Mouse (Mus musculus): ENCODE measurements around the gene Grap. TPM values are rescaled to one million over a fixed set of nuclear protein-coding genes. Genes with fewer than 3 reads are reported as not detected.

Gene Grap
- polyA plus RNA-seq, 1 experiment from 2014 or later: 8.3 TPM

DNA sequence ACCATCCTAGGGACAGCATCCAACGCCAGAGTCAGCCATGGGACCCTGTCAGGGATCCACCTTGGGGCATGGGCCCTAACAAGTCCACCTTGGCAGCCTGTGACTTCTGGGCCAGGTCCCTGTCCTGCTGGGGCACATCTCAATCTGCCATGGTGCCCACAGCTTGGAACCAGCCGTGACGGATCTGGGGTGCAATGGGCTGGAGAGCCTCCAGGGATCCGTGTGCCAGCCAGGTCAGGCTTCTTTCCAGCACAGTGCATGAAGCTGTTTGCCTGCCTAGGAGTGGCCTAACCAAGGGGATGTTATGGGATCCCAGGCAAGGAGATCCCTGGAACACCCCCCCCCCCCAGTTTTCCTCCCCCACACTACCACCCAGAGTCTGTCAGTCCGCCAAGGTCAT, 39.9 kb downstream of the Grap start:
- no peak for ATAC-seq (ENCODE audit: insufficient number of reproducible peaks, insufficient read depth, low FRiP score, low TSS enrichment, low read depth)
- Histone ChIP-seq H3K4me3 (no peak overlapping the region), H3K27me3 (no peaks in the 10 kb centered on the region), H3K9ac (no peak overlapping the region), H3K4me2 (no peak overlapping the region), H3K36me3 (no peaks in the 10 kb centered on the region), H3K9me3 (no peaks in the 10 kb centered on the region), H3K27ac (no peak overlapping the region), H3K4me1 (no peaks in the 10 kb centered on the region)
- WGBS: 90% methylated on average over 5 of the region's 5 CpGs

DNA sequence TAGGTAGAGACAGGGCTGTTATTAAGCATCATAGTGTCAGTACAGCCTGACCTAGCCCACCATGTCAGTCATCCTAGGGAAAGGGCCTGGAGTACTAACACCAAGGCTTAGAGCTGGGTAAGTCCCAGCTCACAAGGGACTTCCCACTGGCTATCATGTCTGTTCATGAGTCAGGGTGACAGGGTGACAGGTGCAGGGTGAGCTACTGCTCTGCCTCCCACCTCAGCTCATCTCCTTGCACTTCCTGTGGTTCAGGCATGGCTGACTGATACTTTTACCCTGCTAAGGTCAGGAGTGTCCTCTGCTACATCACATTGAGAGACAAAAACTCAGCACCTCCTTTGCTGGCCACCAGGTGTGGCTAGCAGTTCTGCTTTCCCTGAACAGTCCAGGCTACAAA, 45.8 kb downstream of the Grap start:
- Histone ChIP-seq H3K27ac (no peak overlapping the region), H3K4me1 (0 out of 2 replicates have a peak, but pooled peaks cover 4% of the 10 kb centered on the region), H3K4me2 (no peak overlapping the region), H3K9me3 (no peaks in the 10 kb centered on the region), H3K4me3 (no peak overlapping the region), H3K27me3 (no peaks in the 10 kb centered on the region), H3K9ac (no peak overlapping the region), H3K36me3 (no peaks in the 10 kb centered on the region)
- ATAC-seq (ENCODE audit: insufficient number of reproducible peaks, insufficient read depth, low FRiP score, low TSS enrichment, low read depth): no peak

GRCm38 (mm10) chr11:61699460-61699859, 46.4 kb downstream of the Grap start:
- Histone ChIP-seq H3K4me2 (no peak overlapping the region), H3K36me3 (no peaks in the 10 kb centered on the region), H3K4me3 (no peak overlapping the region), H3K4me1 (0 out of 2 replicates have a peak, but pooled peaks cover 4% of the 10 kb centered on the region), H3K9me3 (no peaks in the 10 kb centered on the region), H3K27ac (no peak overlapping the region), H3K9ac (no peak overlapping the region), H3K27me3 (no peaks in the 10 kb centered on the region)
- ATAC-seq (ENCODE audit: insufficient number of reproducible peaks, insufficient read depth, low FRiP score, low TSS enrichment, low read depth): no peak
- 75% methylated on average over 5 of the region's 5 CpGs for WGBS

- Histone ChIP-seq H3K4me3 (no peak overlapping the region), H3K9ac (no peak overlapping the region), H3K4me2 (no peak overlapping the region), H3K27ac (no peak overlapping the region), H3K36me3 (no peaks in the 10 kb centered on the region), H3K4me1 (0 out of 2 replicates have a peak, but pooled peaks cover 4% of the 10 kb centered on the region), H3K9me3 (no peaks in the 10 kb centered on the region), H3K27me3 (no peaks in the 10 kb centered on the region)
- ATAC-seq (ENCODE audit: insufficient number of reproducible peaks, insufficient read depth, low FRiP score, low TSS enrichment, low read depth): no peak
- WGBS: 69% methylated on average over 4 of the region's 4 CpGs
These were observed 46.9 kb downstream of the Grap start for GRCm38 (mm10) chr11:61699933-61700332.

DNA sequence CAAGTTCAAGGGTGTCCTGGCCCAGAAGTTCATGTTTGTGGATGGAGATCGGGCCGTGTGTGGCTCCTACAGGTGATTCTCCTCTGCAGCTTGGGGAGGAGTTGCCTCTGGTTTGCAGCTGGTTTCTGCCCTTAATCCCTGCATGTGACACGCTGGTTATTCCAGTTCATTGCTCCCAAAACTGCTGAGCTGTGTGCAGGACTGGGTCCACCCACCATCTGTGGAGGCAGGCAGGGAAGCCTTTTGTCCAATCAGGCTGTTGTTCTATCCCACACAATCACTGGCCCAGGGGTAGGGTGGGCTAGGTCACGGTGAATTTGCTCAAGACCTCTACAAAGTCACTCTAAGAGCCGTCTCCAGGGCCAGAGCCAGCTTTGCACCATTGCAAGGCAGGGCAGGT, 48.6 kb downstream of the Grap start:
- Histone ChIP-seq H3K4me3 (no peak overlapping the region), H3K36me3 (no peaks in the 10 kb centered on the region), H3K9ac (no peak overlapping the region), H3K27ac (no peak overlapping the region), H3K27me3 (no peaks in the 10 kb centered on the region), H3K9me3 (no peaks in the 10 kb centered on the region), H3K4me2 (no peak overlapping the region), H3K4me1 (0 out of 2 replicates have a peak, but pooled peaks cover 4% of the 10 kb centered on the region)
- 57% methylated on average over 5 of the region's 5 CpGs for WGBS
- no peak for ATAC-seq (ENCODE audit: insufficient number of reproducible peaks, insufficient read depth, low FRiP score, low TSS enrichment, low read depth)

DNA sequence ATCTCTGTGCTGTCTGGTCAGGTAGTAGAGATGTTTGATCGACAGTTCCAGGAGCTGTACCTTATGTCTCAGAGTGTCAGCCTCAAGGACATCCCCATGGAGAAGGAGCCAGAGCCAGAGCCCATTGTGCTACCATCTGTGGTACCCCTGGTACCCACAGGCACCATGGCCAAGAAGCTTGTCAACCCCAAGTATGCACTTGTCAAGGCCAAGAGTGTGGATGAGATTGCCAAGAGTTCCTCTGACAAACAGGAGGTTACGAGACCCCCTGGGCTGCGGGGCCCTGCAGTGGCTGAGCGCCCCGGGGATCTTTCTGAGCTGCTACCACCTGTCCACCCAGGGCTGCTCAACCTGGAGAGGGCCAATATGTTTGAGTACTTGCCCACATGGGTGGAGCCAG, 49.4 kb downstream of the Grap start:
- no peak overlapping the region for H3K27ac ChIP-seq
- no peak for ATAC-seq (ENCODE audit: insufficient number of reproducible peaks, insufficient read depth, low FRiP score, low TSS enrichment, low read depth)
- no peaks in the 10 kb centered on the region for H3K9me3 ChIP-seq
- H3K36me3 ChIP-seq: no peaks in the 10 kb centered on the region
- 94% methylated on average over 5 of the region's 5 CpGs for WGBS
- H3K4me2 ChIP-seq: no peak overlapping the region
- H3K4me3 ChIP-seq: no peak overlapping the region
- 0 out of 2 replicates have a peak, but pooled peaks cover 4% of the 10 kb centered on the region for H3K4me1 ChIP-seq
- H3K27me3 ChIP-seq: no peaks in the 10 kb centered on the region
- no peak overlapping the region for H3K9ac ChIP-seq

DNA sequence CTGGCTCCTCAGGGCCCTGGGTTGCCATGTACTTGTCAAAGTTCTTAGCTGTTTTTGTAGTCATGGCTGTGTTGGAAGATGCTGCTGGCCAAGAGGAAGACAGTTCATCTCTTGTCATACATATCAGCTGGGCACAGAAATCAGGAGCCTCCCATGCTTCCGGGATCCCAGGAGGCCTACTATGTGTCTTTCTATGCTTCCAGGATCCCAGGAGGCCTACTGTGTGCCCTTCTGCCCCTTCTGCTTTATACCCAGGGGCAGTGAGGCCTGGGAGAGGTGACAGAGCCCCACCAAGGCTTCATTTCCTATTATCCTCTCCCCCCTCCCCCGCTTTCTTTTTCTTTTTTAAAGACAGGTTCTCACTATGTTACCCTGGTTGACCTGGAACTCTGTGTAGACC, 52.5 kb downstream of the Grap start:
- H3K4me1 ChIP-seq: 0 out of 2 replicates have a peak, but pooled peaks cover 4% of the 10 kb centered on the region
- H3K4me2 ChIP-seq: no peak overlapping the region
- H3K36me3 ChIP-seq: no peaks in the 10 kb centered on the region
- H3K9ac ChIP-seq: no peak overlapping the region
- no peak for ATAC-seq (ENCODE audit: insufficient number of reproducible peaks, insufficient read depth, low FRiP score, low TSS enrichment, low read depth)
- WGBS: 80% methylated on average over 2 of the region's 2 CpGs
- H3K4me3 ChIP-seq: no peak overlapping the region
- H3K27me3 ChIP-seq: no peaks in the 10 kb centered on the region
- no peaks in the 10 kb centered on the region for H3K9me3 ChIP-seq
- no peak overlapping the region for H3K27ac ChIP-seq

DNA sequence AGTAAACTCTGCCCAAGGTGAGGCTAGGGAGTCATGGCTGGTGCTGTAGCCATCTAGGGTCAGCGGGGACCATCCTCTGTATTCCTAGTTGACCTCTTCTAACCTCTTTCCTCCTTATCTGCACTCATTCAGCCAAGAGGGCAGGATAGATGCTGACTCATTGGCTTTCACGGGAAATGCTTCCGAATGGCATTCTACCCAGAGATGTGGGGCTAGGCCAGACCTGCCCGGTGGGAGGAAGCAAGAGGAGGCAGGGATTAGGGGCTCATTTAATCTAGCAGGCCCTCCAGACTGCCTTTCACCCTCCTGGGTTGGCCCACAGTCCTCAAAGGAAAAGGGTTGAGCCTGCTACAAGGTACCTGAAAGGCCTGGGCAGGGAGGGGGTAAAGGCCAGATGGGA, 53.2 kb downstream of the Grap start:
- Histone ChIP-seq H3K4me1 (0 out of 2 replicates have a peak, but pooled peaks cover 4% of the 10 kb centered on the region), H3K27ac (no peak overlapping the region), H3K9me3 (no peaks in the 10 kb centered on the region), H3K9ac (no peak overlapping the region), H3K4me3 (no peak overlapping the region), H3K4me2 (no peak overlapping the region), H3K36me3 (no peaks in the 10 kb centered on the region), H3K27me3 (no peaks in the 10 kb centered on the region)
- 62% methylated on average over 4 of the region's 4 CpGs for WGBS
- ATAC-seq (ENCODE audit: insufficient number of reproducible peaks, insufficient read depth, low FRiP score, low TSS enrichment, low read depth): no peak

DNA sequence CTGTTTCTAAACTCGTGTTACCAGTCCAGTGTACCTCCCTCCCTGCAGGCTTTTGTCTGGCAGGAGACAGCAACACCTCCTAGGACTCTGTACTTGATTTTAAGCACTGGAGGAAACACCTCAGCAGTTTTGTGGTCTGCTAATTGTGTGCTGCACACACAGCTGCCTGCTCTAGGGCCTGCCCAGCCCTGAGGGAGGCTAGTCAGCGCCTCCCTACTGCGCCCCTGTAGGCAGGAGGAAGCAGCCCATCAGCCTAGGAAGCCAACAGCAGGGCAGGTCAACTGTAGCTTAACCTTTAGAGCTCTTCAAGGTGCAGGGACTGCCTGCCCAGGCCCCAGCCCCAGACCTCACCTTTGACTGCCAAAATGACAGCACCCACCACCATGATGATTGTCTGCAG, 55.9 kb downstream of the Grap start:
- H3K9me3 ChIP-seq: no peaks in the 10 kb centered on the region
- ATAC-seq (ENCODE audit: insufficient number of reproducible peaks, insufficient read depth, low FRiP score, low TSS enrichment, low read depth): no peak
- no peaks in the 10 kb centered on the region for H3K4me1 ChIP-seq
- H3K4me2 ChIP-seq: no peak overlapping the region
- H3K4me3 ChIP-seq: no peak overlapping the region
- no peaks in the 10 kb centered on the region for H3K36me3 ChIP-seq
- H3K9ac ChIP-seq: 0 out of 2 replicates have a peak overlapping the region, but pooled peaks have one; percentile 4
- H3K27ac ChIP-seq: no peak overlapping the region
- 39% methylated on average over 3 of the region's 3 CpGs for WGBS
- no peaks in the 10 kb centered on the region for H3K27me3 ChIP-seq

DNA sequence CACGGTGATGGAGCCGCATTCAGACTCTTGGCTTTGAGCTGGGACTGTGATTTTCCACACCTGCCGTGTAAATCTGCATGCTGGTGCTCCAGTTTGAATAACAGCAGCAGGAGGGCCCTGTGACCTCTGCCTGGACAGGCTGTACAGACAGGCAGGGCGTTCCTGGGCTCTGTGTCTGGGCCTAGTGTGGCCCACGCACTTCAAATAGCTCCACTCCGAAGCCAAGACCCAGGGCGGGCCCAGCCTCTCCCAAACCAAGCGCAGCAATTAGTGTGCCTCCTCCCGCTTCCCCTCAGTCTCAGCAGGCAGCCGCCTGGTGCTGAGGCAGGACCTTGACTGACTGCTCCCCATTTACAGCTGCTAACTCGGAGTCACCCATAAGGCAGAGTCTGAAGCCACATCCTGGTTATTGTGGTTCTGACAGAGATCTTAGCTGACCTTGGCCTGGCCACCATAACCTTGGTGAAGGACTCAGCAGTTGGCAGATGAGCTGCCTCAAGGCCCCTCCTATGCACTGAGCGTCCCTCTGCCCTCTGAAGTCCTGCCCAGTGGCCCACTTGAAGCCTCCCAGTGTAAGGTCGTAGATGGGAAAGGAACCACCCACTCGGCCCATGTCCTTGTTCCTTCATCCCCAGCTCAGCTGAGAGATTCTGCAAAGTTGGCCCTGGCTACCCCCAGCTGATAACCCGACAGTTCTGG, 60.2 kb downstream of the Grap start:
- no peak overlapping the region for H3K27ac ChIP-seq
- 0 out of 2 replicates have a peak overlapping the region, but pooled peaks have one; percentile 11 for H3K9ac ChIP-seq

GRCm38 (mm10) chr11:61714346-61715117, 61.5 kb downstream of the Grap start:
- 48% methylated on average over 11 of the region's 11 CpGs for WGBS
- Histone ChIP-seq H3K4me1 (no peaks in the 10 kb centered on the region; the same call in 1 of the 2 replicates), H3K4me2 (no peak overlapping the region), H3K9ac (peak overlapping the region; percentile 40; the same call in 1 of the 2 replicates), H3K4me3 (no peak overlapping the region), H3K27ac (no peak overlapping the region), H3K9me3 (no peaks in the 10 kb centered on the region), H3K27me3 (no peaks in the 10 kb centered on the region), H3K36me3 (no peaks in the 10 kb centered on the region)
- ATAC-seq (ENCODE audit: insufficient number of reproducible peaks, insufficient read depth, low FRiP score, low TSS enrichment, low read depth): 0 out of 2 replicates have a peak, but pooled peaks have one; percentile 43

More for the DNA sequence above, 60.2 kb downstream of the Grap start:
- Histone ChIP-seq H3K9me3 (no peaks in the 10 kb centered on the region), H3K4me2 (no peak overlapping the region), H3K36me3 (no peaks in the 10 kb centered on the region), H3K27me3 (no peaks in the 10 kb centered on the region), H3K4me3 (no peak overlapping the region), H3K4me1 (no peaks in the 10 kb centered on the region; the same call in 1 of the 2 replicates)
- ATAC-seq (ENCODE audit: insufficient number of reproducible peaks, insufficient read depth, low FRiP score, low TSS enrichment, low read depth): no peak
- WGBS: 59% methylated on average over 15 of the region's 15 CpGs

DNA sequence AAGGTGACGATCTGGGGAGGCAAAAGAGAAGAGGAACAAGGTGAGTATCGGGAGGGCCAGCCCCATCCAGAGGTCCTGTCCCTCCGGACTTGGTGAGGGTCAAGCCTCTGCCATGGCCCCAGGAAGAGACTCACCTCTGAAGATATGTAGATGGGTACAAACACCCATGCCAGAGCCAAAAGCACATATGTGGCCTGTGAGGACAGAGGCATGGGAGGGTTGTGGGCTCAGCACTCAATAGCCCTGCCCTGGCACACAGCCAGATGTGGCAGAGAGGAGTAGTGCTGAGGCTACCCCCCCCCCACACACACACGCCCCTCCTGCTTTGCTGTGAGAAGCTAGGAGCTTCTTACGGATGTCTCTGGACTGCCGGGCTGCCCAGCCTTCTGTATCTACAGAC, 62.1 kb downstream of the Grap start:
- no peak for ATAC-seq (ENCODE audit: insufficient number of reproducible peaks, insufficient read depth, low FRiP score, low TSS enrichment, low read depth)
- Histone ChIP-seq H3K27me3 (no peaks in the 10 kb centered on the region), H3K9ac (peak overlapping the region; percentile 40; the same call in 1 of the 2 replicates), H3K4me2 (no peak overlapping the region), H3K36me3 (no peaks in the 10 kb centered on the region), H3K4me3 (no peak overlapping the region), H3K9me3 (no peaks in the 10 kb centered on the region), H3K27ac (no peak overlapping the region), H3K4me1 (no peaks in the 10 kb centered on the region; the same call in 1 of the 2 replicates)
- WGBS: 69% methylated on average over 6 of the region's 6 CpGs

Measured in embryonic facial prominence, embryonic 13.5 days (tissue).